Mouse (Mus musculus) liver, embryonic 14.5 days (tissue): Measurements from ENCODE around the gene Rgl2. TPM values are rescaled to one million over a fixed set of nuclear protein-coding genes. Genes with fewer than 3 reads are reported as not detected.
"Not testable (repeated sequence)": the region's sequence is repeated elsewhere in the genome, so short reads cannot be mapped to it uniquely, and the experiment has no call there.

Experiments
- ATAC-seq: fragments of 200-750 bp; cut with Nextera tagmentation; 2 replicates; pipeline ENCODE4 v1.8.0; 2017; ENCODE audit warnings: moderate number of reproducible peaks, mild to moderate bottlenecking, moderate library complexity; ENCODE audit not compliant: insufficient read depth
- DNase-seq, 3 experiments: peaks; one replicate each; pipeline ENCODE4 v3.0.0-alpha.2; 2012 to 2013; ENCODE audit warnings: low read depth in 3 of 3, low spot score in 3 of 3
- H3K27ac ChIP-seq: fragments of 300-500 bp; sonication (generic); 2 replicates; pipeline ENCODE4 v1.5.1; 2014; ENCODE audit warnings: moderate library complexity, mild to moderate bottlenecking, control low read depth, inconsistent platforms
- H3K27me3 ChIP-seq: fragments of 300-500 bp; sonication (generic); 2 replicates; pipeline ENCODE4 v1.6.1; 2014; ENCODE audit warnings: mild to moderate bottlenecking, low read length, moderate library complexity; ENCODE audit not compliant: control insufficient read depth, insufficient read depth
- H3K36me3 ChIP-seq: fragments of 300-500 bp; sonication (generic); replicated peaks from 2 replicates; pipeline ENCODE4 v1.6.1; 2014; ENCODE audit warnings: low read depth; ENCODE audit not compliant: control insufficient read depth, insufficient read depth
- H3K4me1 ChIP-seq, 2 experiments: fragments of 200-500 bp in 1 of 2; fragments of 300-500 bp in 1 of 2; sonication (generic) in 1 of 2; replicated peaks; 2 replicates each; pipeline ENCODE4 v1.6.1; 2012 to 2014; ENCODE audit warnings: antibody characterized with exemption in 1 of 2, inconsistent platforms in 1 of 2, low read length in 1 of 2; ENCODE audit not compliant: control insufficient read depth in 2 of 2, insufficient read depth in 2 of 2
- H3K4me2 ChIP-seq: fragments of 300-500 bp; sonication (generic); 2 replicates; pipeline ENCODE4 v1.6.1; 2014; ENCODE audit warnings: low read depth, mild to moderate bottlenecking, control low read depth, moderate library complexity
- H3K4me3 ChIP-seq, 2 experiments: fragments of 200-500 bp in 1 of 2; fragments of 300-500 bp in 1 of 2; sonication (generic) in 1 of 2; 2 replicates each; pipeline ENCODE4 v1.5.1; 2012 to 2014; ENCODE audit warnings: low read depth in 2 of 2, low read length in 2 of 2, mild to moderate bottlenecking in 2 of 2, control low read depth in 1 of 2, inconsistent platforms in 1 of 2, moderate library complexity in 1 of 2; ENCODE audit not compliant: insufficient read depth in 1 of 2
- H3K9ac ChIP-seq: fragments of 300-500 bp; sonication (generic); replicated peaks from 2 replicates; pipeline ENCODE4 v1.6.1; 2014; ENCODE audit warnings: mild to moderate bottlenecking, control low read depth, moderate library complexity
- H3K9me3 ChIP-seq: fragments of 300-500 bp; sonication (generic); 2 replicates; pipeline ENCODE4 v1.6.1; 2016; ENCODE audit warnings: low read length, mixed read lengths; ENCODE audit not compliant: control insufficient read depth
- CTCF ChIP-seq: IDR thresholded peaks from 2 replicates; pipeline ENCODE4 v1.5.1; 2016; ENCODE audit warnings: antibody characterized with exemption, low read depth, control low read depth
- EP300 ChIP-seq: IDR thresholded peaks from 2 replicates; pipeline ENCODE4 v1.6.1; 2016; ENCODE audit warnings: antibody characterized with exemption, low read depth
- WGBS: fragments of 180-500 bp; shearing (Covaris S2); extraction: QIAGEN DNeasy Blood & Tissue Kit; methylation state at CpG from one replicate; pipeline ENCODE4 v1.1.7; 2014; ENCODE audit not compliant: insufficient replicate concordance; 5-methylcytosine and 5-hydroxymethylcytosine counted together
- polyA plus RNA-seq, 2 experiments: library from polyadenylated mRNA; depleted of rRNA in 1 of 2; stranded (reverse) in 1 of 2; unstranded in 1 of 2; fragments of >200 nt; fragmentation: Nextera tagmentation in 1 of 2; extraction: Ambion mirVana in 1 of 2; gene quantifications; 2 replicates each; pipeline versions ENCODE4 v1.2.1 to v1.2.3; 2012 to 2014

Rgl2 gene
- polyA plus RNA-seq, 2 experiments = 4.9 to 17.0 TPM

DNA sequence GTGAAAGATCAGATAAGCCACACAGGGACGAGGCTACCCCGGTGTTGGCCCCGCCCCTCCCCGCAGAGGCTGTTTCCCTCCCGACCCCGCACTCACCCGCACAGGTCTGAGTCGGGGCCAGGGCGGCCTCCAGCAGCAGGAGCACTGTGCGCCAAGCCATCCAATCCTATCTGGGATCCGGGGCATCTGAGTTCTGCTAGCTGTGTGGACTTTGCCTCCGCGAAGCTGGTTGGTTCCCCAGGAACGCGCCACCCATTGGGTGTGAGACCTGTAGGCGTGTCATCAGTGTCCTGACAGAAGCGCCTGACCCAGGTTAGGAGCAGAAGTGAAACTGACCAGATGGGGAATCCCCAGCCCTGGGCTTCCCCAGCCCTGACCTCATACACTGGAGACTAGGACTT, 49.3 kb downstream of the Rgl2 start:
- DNase-seq (peak; percentile 58 to 73 (median 59)), ATAC-seq (peak; percentile 76)
- no peaks in the 10 kb centered on the region for H3K9me3 ChIP-seq
- WGBS = under 1% methylated on average over 17 of the region's 17 CpGs
- H3K36me3 ChIP-seq = no peaks in the 10 kb centered on the region
- no peak overlapping the region for H3K27ac ChIP-seq
- peaks cover 0 to 21% of the 10 kb centered on the region in 2 experiments; a peak in 2 of 4 replicates for H3K4me1 ChIP-seq
- H3K9ac ChIP-seq = no peak overlapping the region
- H3K4me2 ChIP-seq = peak overlapping the region; percentile 65
- H3K27me3 ChIP-seq = peaks cover 15% of the 10 kb centered on the region; the same call in 1 of the 2 replicates
- H3K4me3 ChIP-seq = peak overlapping the region; percentile 20 to 48
- TF ChIP-seq CTCF (no peak), EP300 (no peak)

- no peaks in the 10 kb centered on the region for H3K36me3 ChIP-seq
- H3K27me3 ChIP-seq = peaks cover 15% of the 10 kb centered on the region; the same call in 1 of the 2 replicates
- H3K4me1 ChIP-seq = peaks cover 0 to 21% of the 10 kb centered on the region in 2 experiments; a peak in 2 of 4 replicates
- no peak for TF ChIP-seq CTCF
- no peak for TF ChIP-seq EP300
- 53% methylated on average over 6 of the region's 6 CpGs for WGBS
- no peak overlapping the region for H3K9ac ChIP-seq
- H3K27ac ChIP-seq = no peak overlapping the region
- ATAC-seq = no peak
- DNase-seq = no peak
- no peak overlapping the region for H3K4me3 ChIP-seq
- no peak overlapping the region; the same call in 1 of the 2 replicates for H3K4me2 ChIP-seq
- H3K9me3 ChIP-seq = no peaks in the 10 kb centered on the region
Observed at GRCm38 (mm10) chr17:33979512-33980050, 50.2 kb downstream of the Rgl2 start.

DNA sequence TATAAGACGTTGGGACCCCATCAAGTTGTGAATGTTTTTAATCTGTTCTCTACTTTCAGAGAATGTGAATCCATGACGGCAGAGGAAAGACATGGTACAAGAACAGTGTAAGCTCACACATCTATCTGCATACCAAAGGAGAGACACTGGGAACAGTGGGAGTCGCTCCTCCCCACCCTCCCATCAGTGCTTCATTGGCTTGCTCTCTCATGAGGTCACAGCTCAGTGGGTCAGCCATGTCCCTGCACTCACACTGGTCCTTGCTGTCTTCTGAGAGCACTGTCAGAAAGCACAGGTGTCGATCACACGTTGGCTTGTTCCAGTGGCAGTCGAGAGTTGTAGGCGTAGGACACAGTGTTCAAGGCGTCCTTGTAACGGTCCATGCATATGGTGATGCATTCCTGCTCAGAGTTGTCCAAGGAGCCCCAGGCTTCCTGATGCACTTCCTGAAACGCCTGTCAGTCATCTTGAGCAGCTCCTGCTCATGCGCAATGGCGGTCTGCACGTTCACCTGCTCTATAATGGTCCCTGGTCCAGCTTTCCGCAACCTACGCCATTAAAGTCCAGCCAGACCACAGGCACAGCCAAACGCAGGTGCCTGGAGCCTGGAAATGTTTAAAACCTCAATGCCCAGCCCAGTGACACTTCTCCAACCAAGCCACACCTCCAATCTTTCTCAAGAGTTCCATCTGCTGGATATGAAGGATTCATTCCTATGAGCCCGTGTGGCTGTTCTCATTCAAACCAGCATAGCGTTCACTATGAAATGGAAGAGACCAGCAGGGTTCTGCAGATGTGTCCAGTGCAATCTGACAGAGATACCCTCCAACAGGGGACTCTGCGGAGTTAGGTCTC, 51.1 kb downstream of the Rgl2 start:
- peak overlapping the region; percentile 64 for H3K4me2 ChIP-seq
- no peaks in the 10 kb centered on the region for H3K9me3 ChIP-seq
- TF ChIP-seq EP300 (no peak), CTCF (no peak; the same call in 1 of the 2 replicates)
- H3K27me3 ChIP-seq = peaks cover 15% of the 10 kb centered on the region; the same call in 1 of the 2 replicates
- H3K4me3 ChIP-seq = no peak overlapping the region
- DNase-seq = no peak
- ATAC-seq = no peak
- H3K9ac ChIP-seq = no peak overlapping the region
- 65% methylated on average over 19 of the region's 19 CpGs for WGBS
- H3K4me1 ChIP-seq = peaks cover 0 to 21% of the 10 kb centered on the region in 2 experiments; a peak in 2 of 4 replicates
- no peak overlapping the region for H3K27ac ChIP-seq
- H3K36me3 ChIP-seq = no peaks in the 10 kb centered on the region

GRCm38 (mm10) chr17:33981192-33981909, 52.0 kb downstream of the Rgl2 start:
- 1% methylated on average over 27 of the region's 27 CpGs for WGBS
- H3K9ac ChIP-seq = peak overlapping the region; percentile 41
- H3K36me3 ChIP-seq, H3K9me3 ChIP-seq, H3K27ac ChIP-seq: not testable (repeated sequence)
- H3K27me3 ChIP-seq = peaks cover 15% of the 10 kb centered on the region; the same call in 1 of the 2 replicates
- H3K4me1 ChIP-seq = peaks cover 0 to 21% of the 10 kb centered on the region in 2 experiments; a peak in 2 of 4 replicates
- peak overlapping the region; percentile 52 to 73 for H3K4me3 ChIP-seq
- peak; percentile 76 for ATAC-seq
- DNase-seq = peak; percentile 79 to 83 (median 80)
- TF ChIP-seq CTCF = peak; percentile 81
- peak overlapping the region; percentile 64 for H3K4me2 ChIP-seq
